Comparison of ENCODE assay signal across 17 mouse cellular contexts in genomic region chr11:50720421-50720820, GRCm38 (mm10).
DNase-seq lines count a peak whose midpoint lies in the region; ATAC-seq and TF ChIP-seq lines count a peak whose summit lies in the region.
"Had no signal": no experiment of that assay in that cellular context is flagged by ENCODE, and none has a peak within 500 bp of the region (broad histone marks: within the 10 kb centered on the region; RNA-seq: fewer than 3 reads in every experiment).

No protein-coding gene starts in this region.

- no peaks in the 10 kb centered on the region for H3K27me3 ChIP-seq in myocyte (ENCODE audit: control insufficient read depth, insufficient read depth, insufficient read length)
- no peaks in the 10 kb centered on the region for H3K27me3 ChIP-seq in forebrain, embryonic 12.5 days
- H3K27me3 ChIP-seq: embryonic facial prominence, embryonic 12.5 days; Patski had no signal

- no peaks in the 10 kb centered on the region for H3K79me2 ChIP-seq in myocyte (ENCODE audit: control insufficient read depth, insufficient read depth)

- no peak overlapping the region for H3K9ac ChIP-seq in forebrain, embryonic 12.5 days
- H3K9ac ChIP-seq: embryonic facial prominence, embryonic 12.5 days had no signal

- ATAC-seq in forebrain, embryonic 12.5 days (ENCODE audit: low FRiP score) = no peak
- ATAC-seq: activated CD4-positive, CD25-positive, alpha-beta regulatory T cell, adult 4 months; forebrain, embryonic 14.5 days; forebrain, embryonic 16.5 days; Patski had no signal

- 78% methylated on average over 6 of the region's 6 CpGs for WGBS in forebrain, embryonic 12.5 days

- H3K4me2 ChIP-seq in myocyte (ENCODE audit: low read depth) = peak overlapping the region; percentile 24
- no peak overlapping the region for H3K4me2 ChIP-seq in forebrain, embryonic 12.5 days
- H3K4me2 ChIP-seq: embryonic facial prominence, embryonic 12.5 days had no signal

- TF ChIP-seq POLR2A in myocyte (IDR thresholded peaks at IDR 0.05; ENCODE audit: insufficient read length, low read depth) = no peak

- H3ac ChIP-seq in myocyte (ENCODE audit: control insufficient read depth, insufficient read length) = no peak overlapping the region

- no peak overlapping the region for H3K27ac ChIP-seq in forebrain, embryonic 12.5 days
- H3K27ac ChIP-seq: embryonic facial prominence, embryonic 12.5 days had no signal

- no peaks in the 10 kb centered on the region for H3K9me3 ChIP-seq in forebrain, embryonic 12.5 days
- H3K9me3 ChIP-seq: embryonic facial prominence, embryonic 10.5 days; embryonic facial prominence, embryonic 12.5 days had no signal

- intact Hi-C loops in gastrocnemius, postnatal 14 days (cut with DNase I; ENCODE audit: low total_unique reads) = no loop called here

- peaks cover 10% of the 10 kb centered on the region for H3K4me1 ChIP-seq in forebrain, embryonic 12.5 days

- no peak overlapping the region for H3K4me3 ChIP-seq in myocyte
- no peak overlapping the region for H3K4me3 ChIP-seq in forebrain, embryonic 12.5 days (replicated peaks)
- H3K4me3 ChIP-seq: embryonic facial prominence, embryonic 10.5 days; embryonic facial prominence, embryonic 12.5 days had no signal

- DNase-seq in gastrocnemius, postnatal 14 days = peak; percentile 27
- no peak for DNase-seq in gastrocnemius, adult 8-10 months (ENCODE audit: low spot score in 2 of 2)
- peak; percentile 18 for DNase-seq in 3134 (ENCODE audit: extremely low read depth, insufficient read length, low spot score)
- peak; percentile 63 for DNase-seq in 3T3-L1 (ENCODE audit: low read depth, low spot score)
- DNase-seq in retina, postnatal 1 day = no peak
- DNase-seq: adrenal gland, adult 8-10 months; cerebellum, adult 11-12 months; cerebellum, adult 2 months; cerebellum, adult 9-10 months had no signal

- no peaks in the 10 kb centered on the region for H3K36me3 ChIP-seq in myocyte (ENCODE audit: control insufficient read depth, insufficient read depth)
- H3K36me3 ChIP-seq in forebrain, embryonic 12.5 days (replicated peaks) = no peaks in the 10 kb centered on the region
- H3K36me3 ChIP-seq: embryonic facial prominence, embryonic 10.5 days; embryonic facial prominence, embryonic 12.5 days had no signal

TF ChIP-seq in myocyte, 11 proteins besides CTCF, POLR2A, EP300 and RAD21:
- no peak for TF ChIP-seq USF1 (IDR thresholded peaks at IDR 0.05; ENCODE audit: low read depth)
- no peak for TF ChIP-seq TCF3 (IDR thresholded peaks at IDR 0.05; ENCODE audit: insufficient read length, low read depth)
- no peak for TF ChIP-seq POLR2AphosphoS2 (IDR thresholded peaks at IDR 0.05; ENCODE audit: insufficient read length, low read depth)
- no peak for TF ChIP-seq MYOD1 (IDR thresholded peaks at IDR 0.05; ENCODE audit: control insufficient read depth in 1 of 3, insufficient read length in 2 of 3, low read depth in 2 of 3)
- no peak for TF ChIP-seq MYOG (IDR thresholded peaks at IDR 0.05; ENCODE audit: control insufficient read depth in 1 of 3, insufficient read depth in 1 of 3, insufficient read length in 2 of 3, low read depth in 2 of 3)
- TF ChIP-seq REST (IDR thresholded peaks at IDR 0.05; ENCODE audit: insufficient read depth, insufficient read length) = no peak
- no peak for TF ChIP-seq CEBPB (IDR thresholded peaks at IDR 0.05; ENCODE audit: insufficient read depth, poor library complexity, severe bottlenecking)
- no peak for TF ChIP-seq TCF12 (IDR thresholded peaks at IDR 0.05; ENCODE audit: insufficient read depth, poor library complexity, severe bottlenecking)
- TF ChIP-seq E2F4 (IDR thresholded peaks at IDR 0.05; ENCODE audit: insufficient read depth) = no peak
- TF ChIP-seq SRF (IDR thresholded peaks at IDR 0.05; ENCODE audit: control insufficient read depth, insufficient read length, low read depth) = no peak
- no peak for TF ChIP-seq MAX (IDR thresholded peaks at IDR 0.05; ENCODE audit: low read depth)

Comparison
In these comparisons a context has a peak if more than half of its experiments do, and no peak if none do; other contexts are left out.
1. DNase-seq: peak in gastrocnemius, postnatal 14 days (single experiment), 3134 (single experiment) and 3T3-L1 (single experiment); none in gastrocnemius, adult 8-10 months (0 of 2) and retina, postnatal 1 day (single experiment).